Mouse (Mus musculus) embryo, embryonic 9.5 days (tissue): ENCODE data around the gene 1110008L16Rik.
A peak's percentile ranks its signal among the peaks of the same experiment; 100 is the strongest.
"Not testable (repeated sequence)": the region's sequence is repeated elsewhere in the genome, so short reads cannot be mapped to it uniquely, and the experiment has no call there.

Experiments
- DNase-seq: peaks from one replicate; pipeline ENCODE4 v3.0.0-alpha.2; 2017; ENCODE audit errors: extremely low spot score

Gene 1110008L16Rik

GRCm38 (mm10) chr12:55299336-55299735, at the start of gene 1110008L16Rik:
TSS of gene 1110008L16Rik (plus strand) at chr12:55299577.
- no peak for DNase-seq

- not testable (repeated sequence) for DNase-seq
Observed at GRCm38 (mm10) chr12:55261950-55262349, 37.4 kb upstream of the 1110008L16Rik start.

GRCm38 (mm10) chr12:55263385-55263784, 36.0 kb upstream of the 1110008L16Rik start:
- DNase-seq, result not testable (repeated sequence)

- DNase-seq, result no peak
Observed at GRCm38 (mm10) chr12:55272243-55272642, 27.1 kb upstream of the 1110008L16Rik start.

- not testable (repeated sequence) for DNase-seq
Observed at GRCm38 (mm10) chr12:55277583-55277982, 21.8 kb upstream of the 1110008L16Rik start.

DNA sequence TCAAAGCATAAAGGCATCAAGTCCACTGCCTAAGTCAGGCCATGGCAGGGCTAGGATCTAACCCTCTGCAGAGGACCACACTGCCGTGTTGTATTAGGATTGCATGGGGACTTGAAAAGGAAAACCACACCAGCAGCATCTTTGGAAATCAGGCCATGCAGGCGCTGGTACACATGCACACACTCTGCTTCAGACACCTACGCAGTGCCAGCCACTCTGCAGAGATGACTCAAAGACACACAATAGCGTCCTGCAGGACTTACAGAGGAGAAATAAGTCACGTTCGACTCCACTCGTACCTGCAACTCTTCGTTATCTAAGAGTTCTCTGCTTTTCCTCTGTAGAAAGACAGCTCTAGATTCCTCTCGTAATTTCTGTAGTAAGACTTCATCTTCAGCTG, 1.3 kb upstream of the 1110008L16Rik start:
- no peak for DNase-seq

DNA sequence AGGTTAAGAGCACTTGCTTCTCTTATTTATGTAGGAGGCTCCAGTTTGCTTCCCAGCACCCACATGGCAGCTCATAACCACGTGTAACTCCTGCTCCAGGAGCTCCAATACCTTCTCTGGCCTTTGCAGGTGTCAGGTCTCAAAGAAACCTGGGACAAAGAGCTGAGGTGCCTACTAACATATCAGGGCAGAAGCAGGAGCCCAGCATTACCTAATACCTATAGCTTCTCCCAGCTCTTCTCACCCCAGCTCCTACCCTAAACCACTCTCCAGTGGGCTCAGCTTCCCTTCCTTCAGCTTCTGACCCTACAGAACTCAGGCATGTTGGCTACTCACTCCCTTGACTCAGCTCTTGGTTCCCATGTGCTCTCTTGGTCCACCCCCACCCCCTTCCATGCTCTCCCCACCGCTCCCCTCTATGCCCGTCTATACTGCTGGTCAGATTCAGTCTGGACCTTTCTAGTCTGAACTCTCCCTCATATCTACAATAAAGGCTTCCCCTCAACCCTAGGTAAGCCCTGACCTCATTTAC, 1.5 kb downstream of the 1110008L16Rik start:
- no peak for DNase-seq

DNA sequence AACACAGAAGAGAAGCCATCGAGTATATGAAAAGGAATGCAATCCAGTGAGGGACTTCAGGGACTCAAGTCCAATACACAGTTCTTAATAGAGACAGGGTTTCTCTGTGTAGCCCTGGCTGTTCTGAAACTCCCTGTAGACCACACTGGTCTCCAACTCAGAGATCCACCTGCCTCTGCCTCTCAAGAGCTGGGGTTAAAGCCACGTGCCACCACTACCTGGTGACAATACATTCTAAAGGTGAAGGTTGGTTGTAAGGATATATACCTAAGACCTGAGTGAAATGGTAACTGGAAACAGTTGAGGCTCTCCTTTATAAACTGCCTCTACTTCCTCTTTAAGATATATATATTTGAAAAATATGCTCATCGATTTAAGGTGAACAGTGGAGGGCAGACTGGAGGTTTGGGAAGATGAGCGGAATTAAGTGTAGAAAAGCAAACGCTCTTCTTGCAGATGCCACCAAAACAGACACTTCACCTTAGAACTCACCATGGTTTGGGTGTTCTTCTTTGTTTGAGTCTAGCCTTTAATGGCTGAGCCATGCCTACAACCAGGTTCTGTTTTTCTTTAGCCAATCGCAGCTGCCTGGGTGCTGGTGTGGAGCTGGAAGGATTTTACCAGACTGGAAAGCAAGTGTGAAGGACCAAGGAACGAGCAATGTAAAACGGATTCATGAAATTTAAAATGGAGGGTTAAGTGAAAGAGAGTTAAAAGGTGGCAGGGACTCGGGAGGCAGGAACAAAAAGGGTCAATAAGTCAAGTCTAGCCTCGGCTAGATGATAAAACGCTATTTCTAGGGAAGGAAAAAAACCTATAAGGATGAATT, 2.3 kb downstream of the 1110008L16Rik start:
- DNase-seq, result peak; percentile 13

DNA sequence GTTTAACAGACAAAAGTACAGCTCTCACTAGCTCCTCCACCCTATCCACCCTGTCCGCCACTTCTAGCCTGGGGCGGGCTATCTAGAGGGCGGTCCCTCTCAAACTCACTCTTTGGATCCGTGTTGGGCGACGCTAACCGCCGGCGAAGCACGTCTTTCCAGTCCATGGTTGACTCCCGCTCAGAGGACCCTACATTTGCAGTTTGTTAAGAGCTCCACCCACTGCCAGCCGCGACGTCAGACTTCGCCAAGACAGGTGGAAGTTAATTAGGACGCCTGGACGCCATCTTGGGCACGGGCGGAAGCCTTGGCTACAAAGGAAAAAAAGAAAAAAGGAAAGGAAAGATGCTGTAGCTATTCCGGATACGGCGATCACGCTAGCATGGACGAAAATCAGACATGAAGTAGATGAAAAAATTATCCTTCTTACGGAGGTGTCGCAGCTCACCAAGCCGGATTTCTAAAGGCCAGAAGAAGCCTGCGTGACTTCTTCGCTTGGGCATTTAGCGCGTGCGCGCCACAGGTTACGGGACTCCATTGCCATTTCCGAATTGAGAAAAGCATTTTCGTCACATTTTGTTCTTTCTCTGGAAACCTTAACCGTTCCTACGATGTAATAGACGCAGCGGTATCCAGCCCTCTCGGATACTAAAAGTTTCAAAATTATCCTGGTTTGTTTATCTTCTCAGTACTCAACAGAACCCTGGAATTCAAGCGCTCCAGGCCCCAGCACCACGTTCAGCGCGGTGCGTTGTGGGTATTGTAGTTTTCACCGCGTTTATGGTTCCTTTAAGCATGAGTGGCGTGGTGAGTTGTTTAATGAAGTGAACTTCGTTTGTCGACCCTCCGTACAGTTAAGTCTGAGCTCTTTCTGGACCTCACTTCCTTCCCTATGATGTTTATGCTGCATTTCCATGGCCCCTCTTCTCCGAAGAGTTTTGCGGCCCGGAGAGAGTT, 3.4 kb downstream of the 1110008L16Rik start, which contains the start of gene Ppp2r3c:
Gene Ppp2r3c, minus strand, starts transcription at position 514 of the 957 bp plus-strand sequence.
- peak; percentile 93 for DNase-seq

- DNase-seq, result no peak
Observed at GRCm38 (mm10) chr12:55306371-55306770, 7.0 kb downstream of the 1110008L16Rik start.

GRCm38 (mm10) chr12:55307566-55307965, 8.2 kb downstream of the 1110008L16Rik start:
- DNase-seq, result no peak

DNA sequence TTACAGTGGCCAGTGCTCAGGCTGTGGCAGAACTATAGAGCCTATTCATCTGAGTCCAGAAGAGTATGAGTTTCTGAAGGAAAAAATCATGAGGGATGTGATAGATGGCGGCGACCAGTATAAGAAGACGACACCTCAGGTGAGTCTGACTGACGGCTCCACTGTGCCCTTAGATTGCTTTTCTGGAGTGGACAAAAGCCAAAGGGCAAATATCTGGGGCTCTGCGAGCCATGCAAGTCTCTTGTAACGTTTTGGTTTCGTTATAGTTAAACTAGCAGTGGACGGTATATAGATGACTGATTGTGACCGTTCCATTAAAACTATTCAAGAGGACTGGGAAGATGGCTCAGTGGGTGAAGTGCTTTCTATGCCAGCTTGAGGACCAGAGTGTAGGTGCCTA, 9.4 kb downstream of the 1110008L16Rik start:
- no peak for DNase-seq

DNA sequence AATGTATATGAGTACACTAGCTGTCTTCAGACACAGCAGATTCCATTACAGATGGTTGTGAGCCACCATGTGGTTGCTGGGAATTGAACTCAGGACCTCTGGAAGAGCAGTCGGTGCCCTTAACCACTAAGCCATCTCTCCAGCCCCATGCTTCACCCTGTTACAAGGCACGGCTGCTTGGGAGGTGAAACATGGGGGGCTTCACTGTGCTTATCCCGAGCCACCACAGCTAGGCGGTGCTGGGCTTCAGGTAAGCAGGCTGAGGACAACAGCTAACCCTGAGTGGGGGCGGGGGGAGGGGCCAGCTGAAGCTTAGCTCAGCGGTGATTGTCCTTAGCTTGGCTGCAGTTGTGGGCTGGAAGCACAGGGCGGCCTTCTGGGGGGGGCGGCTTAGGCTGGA, 10.1 kb downstream of the 1110008L16Rik start:
- no peak for DNase-seq

DNA sequence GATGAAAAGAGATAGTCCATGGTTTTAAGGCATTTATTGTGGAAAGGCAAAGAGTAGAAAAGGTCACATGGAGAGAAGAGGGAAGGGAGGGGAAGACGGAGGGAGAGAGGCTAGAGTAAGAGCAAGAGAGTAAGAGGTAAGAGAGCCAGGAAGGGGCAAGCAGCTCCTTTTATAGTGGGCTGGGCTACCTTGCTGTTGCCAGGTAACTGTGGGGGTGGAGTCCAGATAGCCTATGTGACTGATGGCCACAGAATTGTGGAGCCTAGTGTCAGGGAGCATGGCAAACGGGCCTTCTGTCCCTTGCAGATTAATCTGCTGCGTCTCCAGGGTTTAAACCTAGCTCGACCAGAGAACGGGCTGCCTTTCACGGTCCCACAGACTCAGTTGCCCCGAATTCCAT, 12.5 kb downstream of the 1110008L16Rik start:
- no peak for DNase-seq

GRCm38 (mm10) chr12:55313901-55314300, 14.5 kb downstream of the 1110008L16Rik start:
- DNase-seq, result no peak

- DNase-seq, result peak; percentile 72
Observed at GRCm38 (mm10) chr12:55315192-55315591, 15.8 kb downstream of the 1110008L16Rik start.

- DNase-seq, result no peak
Observed at GRCm38 (mm10) chr12:55321642-55322291, 22.4 kb downstream of the 1110008L16Rik start.

- DNase-seq, result no peak
Observed at GRCm38 (mm10) chr12:55325702-55326101, 26.3 kb downstream of the 1110008L16Rik start.

DNA sequence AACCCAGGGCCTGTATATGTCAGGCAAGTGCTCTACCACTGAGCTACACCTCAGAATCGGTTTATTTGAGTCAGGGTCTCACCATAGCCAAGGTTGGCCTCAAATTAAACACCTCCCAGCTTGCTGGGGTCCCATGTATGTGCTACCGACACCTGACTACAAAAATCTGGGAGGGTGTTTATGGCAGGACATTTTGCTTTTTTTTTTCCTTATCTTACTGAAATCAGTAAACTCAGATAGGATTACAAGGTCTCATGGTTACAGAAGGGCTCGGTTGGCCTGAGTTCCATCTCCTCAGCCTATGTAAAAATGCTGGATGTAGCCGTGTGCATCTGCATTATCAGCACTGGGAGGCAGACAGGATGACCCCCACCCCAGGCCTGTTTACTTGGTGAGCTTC, 29.4 kb downstream of the 1110008L16Rik start:
- no peak for DNase-seq

GRCm38 (mm10) chr12:55329351-55329750, 30.0 kb downstream of the 1110008L16Rik start:
- DNase-seq, result no peak

DNA sequence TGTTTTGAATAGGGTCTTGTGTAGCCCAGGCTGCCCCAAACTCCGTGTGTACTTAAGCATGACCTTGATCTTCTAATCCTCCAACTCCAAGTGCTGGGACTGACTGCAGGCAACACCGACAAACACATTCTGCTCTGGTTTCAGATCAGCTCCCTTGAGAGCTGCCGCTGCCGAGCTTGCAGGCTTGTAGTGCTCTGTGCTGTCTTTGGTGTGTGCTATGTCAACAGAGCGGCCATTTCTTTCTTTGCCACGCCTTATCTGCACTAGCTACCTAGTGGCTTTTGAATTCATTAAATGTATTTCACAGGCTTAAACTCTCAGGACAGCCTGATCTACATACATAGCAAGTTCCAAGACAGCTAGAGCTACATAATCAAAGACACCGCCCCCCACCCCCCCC, 34.3 kb downstream of the 1110008L16Rik start:
- no peak for DNase-seq
